In genomic region chr15:96568271-96568982, GRCm38 (mm10) we compare ENCODE assay signal across 8 mouse cellular contexts.
DNase-seq lines count a peak whose midpoint lies in the region; ATAC-seq and TF ChIP-seq lines count a peak whose summit lies in the region.

No protein-coding gene starts in this region.

- H3K27me3 ChIP-seq in intestine, embryonic 16.5 days (replicated peaks; ENCODE audit: control insufficient read depth, insufficient read depth, low read length), result no peaks in the 10 kb centered on the region
- H3K27me3 ChIP-seq in lung, postnatal 0 days (replicated peaks; ENCODE audit: insufficient read depth, low read length), result no peaks in the 10 kb centered on the region

- H3K9ac ChIP-seq in intestine, embryonic 16.5 days (ENCODE audit: low read depth, low read length), result peak overlapping the region; percentile 45; the same call in 1 of the 2 replicates
- no peak overlapping the region for H3K9ac ChIP-seq in lung, postnatal 0 days (replicated peaks; ENCODE audit: low read depth)

- no peak overlapping the region for H3K4me2 ChIP-seq in intestine, embryonic 16.5 days (ENCODE audit: low read depth, low read length)
- H3K4me2 ChIP-seq in lung, postnatal 0 days (replicated peaks; ENCODE audit: low read depth, low read length), result no peak overlapping the region

- no peaks in the 10 kb centered on the region for H3K36me3 ChIP-seq in intestine, embryonic 16.5 days (ENCODE audit: control insufficient read depth, insufficient read depth, low read length)
- H3K36me3 ChIP-seq in lung, postnatal 0 days (ENCODE audit: insufficient read depth, low read length), result no peaks in the 10 kb centered on the region

- peaks cover 29% of the 10 kb centered on the region for H3K4me1 ChIP-seq in intestine, embryonic 16.5 days (ENCODE audit: control insufficient read depth, insufficient read depth, low read length)
- H3K4me1 ChIP-seq in lung, postnatal 0 days (ENCODE audit: insufficient read depth, low read depth, low read length), result no peaks in the 10 kb centered on the region; the same call in 1 of the 2 replicates

- TF ChIP-seq CTCF in lung, postnatal 0 days (IDR thresholded peaks at IDR 0.05), result no peak

- no peaks in the 10 kb centered on the region for H3K9me3 ChIP-seq in intestine, embryonic 16.5 days (ENCODE audit: control insufficient read depth, low read length)
- H3K9me3 ChIP-seq in lung, postnatal 0 days (ENCODE audit: low read length), result no peaks in the 10 kb centered on the region

- no peak overlapping the region for H3K4me3 ChIP-seq in intestine, embryonic 16.5 days (ENCODE audit: low read length)
- no peak overlapping the region for H3K4me3 ChIP-seq in lung, postnatal 0 days (ENCODE audit: low read depth, low read length)

- 37% methylated on average over 13 of the region's 13 CpGs for WGBS in intestine, embryonic 16.5 days
- 48% methylated on average over 13 of the region's 13 CpGs for WGBS in lung, postnatal 0 days

- ATAC-seq in intestine, embryonic 16.5 days, result peak; percentile 80
- ATAC-seq in lung, postnatal 0 days, result peak; percentile 42

- DNase-seq in heart, adult 18-20 months, result peak; percentile 62 to 76
- DNase-seq in heart, postnatal 25 days (ENCODE audit: low spot score), result no peak
- DNase-seq in fat pad, adult 2 months (ENCODE audit: extremely low read depth, low read depth, low spot score), result peak; percentile 46
- DNase-seq in lung, postnatal 0 days (ENCODE audit: low spot score), result peak; percentile 60
- DNase-seq in testis, postnatal 14 days (ENCODE audit: low spot score), result no peak
- DNase-seq in testis, postnatal 10 days (ENCODE audit: low spot score), result no peak
- DNase-seq in natural killer cell, adult 2 months (ENCODE audit: low spot score in 2 of 2), result no peak

- H3K27ac ChIP-seq in intestine, embryonic 16.5 days (ENCODE audit: low read length), result peak overlapping the region; percentile 93
- no peak overlapping the region; the same call in 1 of the 2 replicates for H3K27ac ChIP-seq in lung, postnatal 0 days (ENCODE audit: low read length)

- intact Hi-C loops in heart, postnatal 25 days (cut with DNase I), result no loop called here

- TF ChIP-seq EP300 in lung, postnatal 0 days (IDR thresholded peaks at IDR 0.05), result no peak

Comparison
In these comparisons a context has a peak if more than half of its experiments do, and no peak if none do; other contexts are left out.
1. DNase-seq: peak in heart, adult 18-20 months (2 of 2), fat pad, adult 2 months (single experiment) and lung, postnatal 0 days (single experiment); none in heart, postnatal 25 days (single experiment), testis, postnatal 14 days (single experiment), testis, postnatal 10 days (single experiment) and natural killer cell, adult 2 months (0 of 2).